Mouse (Mus musculus): ENCODE data around the gene Gm10801.
"Not testable (repeated sequence)": the region's sequence is repeated elsewhere in the genome, so short reads cannot be mapped to it uniquely, and the experiment has no call there.

The Gm10801 gene

DNA sequence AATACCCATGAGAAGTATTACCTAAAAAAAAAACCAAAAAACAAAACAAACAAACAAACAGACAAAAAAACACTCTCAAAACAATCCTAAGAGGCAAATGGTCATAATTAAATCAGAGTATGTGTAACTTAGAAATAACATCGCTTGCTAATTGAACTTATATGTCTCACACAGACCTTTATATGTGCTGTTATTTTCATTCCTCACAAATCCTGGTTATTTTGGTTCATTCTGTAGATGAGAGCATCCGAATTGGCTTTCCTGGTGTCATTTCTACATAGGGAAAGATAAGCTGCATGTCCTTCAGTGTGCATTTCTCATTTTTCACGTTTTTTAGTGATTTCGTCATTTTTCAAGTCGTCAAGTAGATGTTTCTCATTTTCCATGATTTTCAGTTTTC, at the start of gene Gm10801:
TSS of gene Gm10801 (plus strand) at position 301 of the 400 bp plus-strand sequence.
- DNase-seq (ENCODE audit: low read depth, low spot score), result not testable (repeated sequence)

GRCm38 (mm10) chr2:98667201-98667600, 5.2 kb downstream of the Gm10801 start, which contains the start of gene Gm10800:
TSS of gene Gm10800 (minus strand) at chr2:98667301.
- not testable (repeated sequence) for DNase-seq (ENCODE audit: low read depth, low spot score)

DNA sequence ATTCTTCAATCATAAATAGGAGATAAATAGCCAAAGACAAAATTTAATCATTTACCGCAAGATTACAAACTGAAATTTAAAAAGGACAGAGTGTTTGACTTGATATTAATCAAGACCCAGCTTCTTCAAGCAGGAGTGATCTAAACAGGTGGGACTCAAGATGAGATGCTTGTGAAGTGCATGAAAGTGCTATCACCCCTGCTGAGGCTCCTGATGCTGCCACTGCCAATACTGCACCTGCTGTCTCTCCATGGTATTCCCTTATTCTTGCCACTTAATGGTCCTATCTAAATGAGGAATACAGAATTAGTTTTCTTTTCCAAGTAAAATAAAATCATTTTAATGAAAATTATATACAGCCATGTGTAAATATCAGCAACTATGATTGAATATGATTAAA, 35.5 kb downstream of the Gm10801 start:
- DNase-seq (ENCODE audit: low read depth, low spot score), result no peak

Measured in 3T3-L1 (cell line).